Mouse (Mus musculus): ENCODE data around the gene AU018091.
"Not testable (repeated sequence)": the region's sequence is repeated elsewhere in the genome, so short reads cannot be mapped to it uniquely, and the experiment has no call there.

The AU018091 gene

GRCm38 (mm10) chr7:3166270-3166669, 2.7 kb downstream of the AU018091 start:
- DNase-seq (ENCODE audit: low spot score in 2 of 2): no peak

GRCm38 (mm10) chr7:3164991-3165390, 4.0 kb downstream of the AU018091 start:
- DNase-seq (ENCODE audit: low spot score in 2 of 2): no peak

- DNase-seq (ENCODE audit: low spot score in 2 of 2): no peak
These were observed 4.6 kb downstream of the AU018091 start for GRCm38 (mm10) chr7:3164381-3164780.

GRCm38 (mm10) chr7:3150376-3150775, 18.6 kb downstream of the AU018091 start:
- no peak for DNase-seq (ENCODE audit: low spot score in 2 of 2)

GRCm38 (mm10) chr7:3146072-3146471, 22.9 kb downstream of the AU018091 start:
- DNase-seq (ENCODE audit: low spot score in 2 of 2): no peak

GRCm38 (mm10) chr7:3143329-3143728, 25.7 kb downstream of the AU018091 start:
- DNase-seq (ENCODE audit: low spot score in 2 of 2): no peak

GRCm38 (mm10) chr7:3135606-3136005, 33.4 kb downstream of the AU018091 start:
- DNase-seq (ENCODE audit: low spot score in 2 of 2): no peak

- DNase-seq (ENCODE audit: low spot score in 2 of 2): no peak
These were observed 34.3 kb downstream of the AU018091 start for GRCm38 (mm10) chr7:3134654-3135053.

- DNase-seq (ENCODE audit: low spot score in 2 of 2): no peak
These were observed 38.7 kb downstream of the AU018091 start for GRCm38 (mm10) chr7:3130342-3130741.

- DNase-seq (ENCODE audit: low spot score in 2 of 2): not testable (repeated sequence)
These were observed 40.4 kb downstream of the AU018091 start for GRCm38 (mm10) chr7:3128564-3128963.

- not testable (repeated sequence) for DNase-seq (ENCODE audit: low spot score in 2 of 2)
These were observed 57.8 kb downstream of the AU018091 start for GRCm38 (mm10) chr7:3111193-3111592.

- not testable (repeated sequence) for DNase-seq (ENCODE audit: low spot score in 2 of 2)
These were observed 62.4 kb downstream of the AU018091 start for GRCm38 (mm10) chr7:3106516-3107077.

Measured in frontal cortex, postnatal 14 days (tissue).